Mouse (Mus musculus) spleen, adult 2 months (tissue): ENCODE measurements at regions not wholly inside any gene's neighbourhood (a gene's known extent, or its start where the extent isn't known, plus 50 kb on each side); places are given as distances from the start of the nearest gene placed in this dataset.

Experiments used
- CTCF ChIP-seq: fragments of 200-500 bp; IDR thresholded peaks from 2 replicates; pipeline ENCODE4 v1.5.1; 2011; ENCODE audit warnings: mild to moderate bottlenecking, inconsistent platforms; ENCODE audit not compliant: insufficient read depth, insufficient read length, insufficient replicate concordance; ENCODE audit errors: extremely low read depth
- POLR2A ChIP-seq: fragments of 200-500 bp; IDR thresholded peaks from 2 replicates; pipeline ENCODE4 v1.6.1; 2011; ENCODE audit warnings: low read depth, low read length, inconsistent platforms

DNA sequence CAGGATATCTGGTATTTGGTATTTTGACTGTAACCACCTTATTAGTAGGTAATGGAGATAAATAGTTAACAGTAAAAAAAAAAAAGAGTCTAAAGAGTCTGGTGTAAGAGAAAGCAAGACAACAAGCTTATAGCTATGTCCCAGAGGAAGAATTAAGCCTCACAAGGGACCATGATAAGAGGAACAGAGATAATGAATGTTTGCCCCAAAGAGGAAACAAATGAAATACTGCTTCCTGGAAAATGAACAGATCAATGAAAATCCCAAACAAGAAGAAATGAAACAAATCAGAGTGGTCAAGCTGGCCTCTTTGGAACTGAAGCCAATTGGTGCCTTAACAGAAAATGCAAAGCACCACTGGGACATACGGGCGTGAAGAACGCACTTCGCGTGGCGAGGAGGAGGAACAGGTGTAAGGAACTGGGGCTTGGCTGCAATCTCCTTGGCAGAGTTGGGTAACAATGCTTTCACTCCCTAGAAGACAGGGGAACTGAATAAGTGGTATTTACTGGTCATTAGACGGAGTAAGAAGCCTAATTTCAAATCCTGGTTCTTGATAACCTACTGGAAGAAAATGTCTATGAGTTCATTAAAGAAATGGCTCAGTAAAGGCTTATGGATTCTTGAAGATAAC is 62.2 kb upstream of the Etv6 start:
- TF ChIP-seq CTCF (no peak), POLR2A (no peak)
